Mouse (Mus musculus): ENCODE measurements around the gene Vmn2r71.

The Vmn2r71 gene

GRCm38 (mm10) chr7:85562787-85563186, at the start of gene Vmn2r71:
Gene Vmn2r71 (plus strand): TSS chr7:85563087.
- DNase-seq (ENCODE audit: low read depth, low spot score): no peak

GRCm38 (mm10) chr7:85542108-85542507, 20.8 kb upstream of the Vmn2r71 start:
- no peak for DNase-seq (ENCODE audit: low read depth, low spot score)

- DNase-seq (ENCODE audit: low read depth, low spot score): no peak
Observed at GRCm38 (mm10) chr7:85543118-85543517, 19.8 kb upstream of the Vmn2r71 start.

GRCm38 (mm10) chr7:85569092-85569491, 6.2 kb downstream of the Vmn2r71 start, which contains the start of gene Vmn2r70:
Gene Vmn2r70 (minus strand): TSS chr7:85569192.
- no peak for DNase-seq (ENCODE audit: low read depth, low spot score)

Data from mesoderm, embryonic 11.5 days (tissue).